Mouse (Mus musculus) midbrain, postnatal 0 days (tissue): ENCODE data around the gene Nr1h2. TPM values are rescaled to one million over a fixed set of nuclear protein-coding genes. Genes with fewer than 3 reads are reported as not detected.
A peak's percentile ranks its signal among the peaks of the same experiment; 100 is the strongest.

Source experiments
- ATAC-seq: fragments of 200-750 bp; cut with Nextera tagmentation; 2 replicates; pipeline ENCODE4 v1.8.0; 2017; ENCODE audit warnings: moderate number of reproducible peaks, mild to moderate bottlenecking, moderate TSS enrichment, moderate library complexity; ENCODE audit not compliant: low FRiP score
- DNase-seq: peaks from one replicate; pipeline ENCODE4 v3.0.0-alpha.2; 2015; ENCODE audit warnings: low spot score
- H3K27ac ChIP-seq: fragments of 300-500 bp; sonication (generic); 2 replicates; pipeline ENCODE4 v1.5.1; 2014; ENCODE audit warnings: low read depth, mild to moderate bottlenecking, low read length, mixed read lengths
- H3K27me3 ChIP-seq: fragments of 300-500 bp; sonication (generic); 2 replicates; pipeline ENCODE4 v1.6.1; 2014; ENCODE audit warnings: low read length, control low read depth, mixed read lengths; ENCODE audit not compliant: insufficient read depth
- H3K36me3 ChIP-seq: fragments of 300-500 bp; sonication (generic); 2 replicates; pipeline ENCODE4 v1.6.1; 2014; ENCODE audit warnings: low read length, control low read depth, mixed read lengths; ENCODE audit not compliant: insufficient read depth
- H3K4me1 ChIP-seq: fragments of 300-500 bp; sonication (generic); 2 replicates; pipeline ENCODE4 v1.6.1; 2014; ENCODE audit warnings: mild to moderate bottlenecking, control low read depth, antibody characterized with exemption, low read length, mixed read lengths; ENCODE audit not compliant: insufficient read depth
- H3K4me2 ChIP-seq: fragments of 300-500 bp; sonication (generic); 2 replicates; pipeline ENCODE4 v1.6.1; 2014; ENCODE audit warnings: low read depth, mild to moderate bottlenecking, low read length, mixed read lengths; ENCODE audit not compliant: poor library complexity, severe bottlenecking
- H3K4me3 ChIP-seq: fragments of 300-500 bp; sonication (generic); 2 replicates; pipeline ENCODE4 v1.5.1; 2014; ENCODE audit warnings: low read depth, mild to moderate bottlenecking, low read length, moderate library complexity
- H3K9ac ChIP-seq: fragments of 300-500 bp; sonication (generic); replicated peaks from 2 replicates; pipeline ENCODE4 v1.6.1; 2014; ENCODE audit warnings: mild to moderate bottlenecking, low read length, moderate library complexity, mixed read lengths; ENCODE audit not compliant: poor library complexity, severe bottlenecking
- H3K9me3 ChIP-seq: fragments of 300-500 bp; sonication (generic); 2 replicates; pipeline ENCODE4 v1.6.1; 2016; ENCODE audit warnings: low read length, control low read depth
- CTCF ChIP-seq: IDR thresholded peaks from 2 replicates; pipeline ENCODE4 v1.5.1; 2016; ENCODE audit warnings: antibody characterized with exemption, mild to moderate bottlenecking
- WGBS: fragments of 180-500 bp; shearing (Covaris S2); extraction: QIAGEN DNeasy Blood & Tissue Kit; methylation state at CpG from one replicate; pipeline ENCODE4 v1.1.7; 2014; 5-methylcytosine and 5-hydroxymethylcytosine counted together
- polyA plus RNA-seq: library from polyadenylated mRNA; unstranded; fragments of >200 nt; fragmentation: Nextera tagmentation; extraction: Ambion mirVana; gene quantifications from 2 replicates; pipeline ENCODE4 v1.2.1, GENCODE M21; 2015
- total RNA-seq: library from RNA; depleted of rRNA; stranded (reverse); fragments of >200 nt; gene quantifications from 2 replicates; pipeline ENCODE4 v1.2.3, GENCODE M21; 2014

Nr1h2 gene
- total and polyA plus RNA-seq, 2 experiments from 2014 or later: 41.2 to 46.8 TPM

DNA sequence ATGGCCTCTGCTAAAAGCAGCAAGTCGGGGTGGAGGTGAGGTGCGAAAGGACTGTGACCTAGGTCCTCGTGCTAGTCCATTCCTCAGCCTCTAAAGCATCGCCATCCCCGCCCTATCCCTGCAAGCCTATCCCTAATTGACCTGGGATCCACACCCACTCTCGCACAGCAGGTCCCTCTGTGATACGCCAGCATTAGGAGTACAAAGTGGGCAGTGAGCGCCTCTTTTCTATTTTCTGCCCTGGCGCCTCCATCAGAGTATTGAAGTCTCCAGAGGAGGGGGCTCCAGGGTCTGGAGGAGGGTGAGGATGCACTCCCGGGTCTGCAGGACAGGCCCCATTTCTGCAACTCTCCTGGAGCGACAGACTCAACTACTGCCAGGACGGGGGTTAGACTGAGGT is 34.6 kb upstream of the Nr1h2 start:
- Histone ChIP-seq H3K9me3 (no peaks in the 10 kb centered on the region), H3K4me3 (peak overlapping the region; percentile 70), H3K27ac (0 out of 2 replicates have a peak overlapping the region, but pooled peaks have one; percentile 49), H3K36me3 (no peaks in the 10 kb centered on the region), H3K4me1 (peaks cover 17% of the 10 kb centered on the region), H3K9ac (peak overlapping the region; percentile 25), H3K4me2 (peak overlapping the region; percentile 91), H3K27me3 (no peaks in the 10 kb centered on the region)
- WGBS: 14% methylated on average over 12 of the region's 12 CpGs
- DNase-seq (no peak), ATAC-seq (no peak)
- no peak for TF ChIP-seq CTCF

DNA sequence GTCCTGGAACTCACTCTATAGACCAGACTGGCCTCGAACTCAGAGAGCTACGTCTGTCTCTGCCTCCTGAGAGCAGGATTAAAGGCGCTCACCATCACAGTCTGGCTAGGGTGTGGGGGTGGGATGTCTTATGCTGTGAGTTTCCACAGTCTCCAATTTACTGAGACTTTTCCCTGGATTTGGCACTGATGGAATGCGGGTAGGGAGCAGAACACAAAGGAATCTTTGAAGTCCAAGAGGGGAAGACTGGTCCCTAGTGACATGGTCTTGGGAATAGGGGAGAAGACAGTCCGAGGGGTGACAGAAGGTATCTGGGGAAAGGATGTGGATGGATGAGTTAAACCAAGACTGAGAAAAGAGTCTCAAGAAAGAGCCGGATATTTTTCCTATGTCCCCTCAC is 33.9 kb upstream of the Nr1h2 start:
- peak overlapping the region; percentile 57 for H3K9ac ChIP-seq
- peak overlapping the region; percentile 70 for H3K4me3 ChIP-seq
- no peaks in the 10 kb centered on the region for H3K36me3 ChIP-seq
- TF ChIP-seq CTCF: no peak
- H3K9me3 ChIP-seq: no peaks in the 10 kb centered on the region
- 33% methylated on average over 6 of the region's 6 CpGs for WGBS
- ATAC-seq: no peak
- H3K4me1 ChIP-seq: peaks cover 10% of the 10 kb centered on the region; the same call in 1 of the 2 replicates
- DNase-seq: no peak
- peak overlapping the region; percentile 91 for H3K4me2 ChIP-seq
- H3K27me3 ChIP-seq: no peaks in the 10 kb centered on the region
- no peak overlapping the region for H3K27ac ChIP-seq

- DNase-seq: peak; percentile 91
- Histone ChIP-seq H3K4me2 (peak overlapping the region; percentile 91), H3K36me3 (no peaks in the 10 kb centered on the region), H3K9me3 (no peaks in the 10 kb centered on the region), H3K27ac (peak overlapping the region; percentile 69; the same call in 1 of the 2 replicates), H3K27me3 (no peaks in the 10 kb centered on the region), H3K9ac (peak overlapping the region; percentile 57), H3K4me3 (peak overlapping the region; percentile 70), H3K4me1 (peaks cover 5% of the 10 kb centered on the region; the same call in 1 of the 2 replicates)
- TF ChIP-seq CTCF: no peak; the same call in 1 of the 2 replicates
- ATAC-seq: peak; percentile 35; the same call in 1 of the 2 replicates
- under 1% methylated on average over 18 of the region's 18 CpGs for WGBS
Measured at GRCm38 (mm10) chr7:44586930-44587329, 33.2 kb upstream of the Nr1h2 start.

DNA sequence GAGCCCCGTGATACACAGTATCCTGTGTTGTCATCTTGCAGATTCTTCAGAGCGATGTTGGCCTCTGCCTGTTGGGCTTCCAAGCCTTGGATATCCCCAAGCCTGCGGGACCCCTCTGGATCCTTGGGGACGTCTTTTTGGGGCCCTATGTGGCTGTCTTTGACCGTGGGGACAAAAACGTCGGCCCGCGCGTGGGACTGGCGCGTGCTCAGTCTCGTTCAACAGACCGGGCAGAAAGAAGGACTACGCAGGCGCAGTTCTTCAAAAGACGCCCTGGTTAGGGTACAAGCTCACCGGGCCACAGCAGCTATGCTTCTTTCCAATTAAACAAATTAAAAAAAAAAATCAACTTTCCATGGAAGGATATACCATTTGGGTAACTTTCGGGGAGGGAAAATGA is 32.8 kb upstream of the Nr1h2 start:
- ATAC-seq (no peak), DNase-seq (peak; percentile 78)
- Histone ChIP-seq H3K36me3 (no peaks in the 10 kb centered on the region), H3K4me3 (peak overlapping the region; percentile 70), H3K4me1 (peaks cover 3% of the 10 kb centered on the region; the same call in 1 of the 2 replicates), H3K27ac (peak overlapping the region; percentile 69), H3K9ac (peak overlapping the region; percentile 57), H3K4me2 (peak overlapping the region; percentile 91), H3K27me3 (no peaks in the 10 kb centered on the region), H3K9me3 (no peaks in the 10 kb centered on the region)
- 9% methylated on average over 19 of the region's 19 CpGs for WGBS
- no peak for TF ChIP-seq CTCF

DNA sequence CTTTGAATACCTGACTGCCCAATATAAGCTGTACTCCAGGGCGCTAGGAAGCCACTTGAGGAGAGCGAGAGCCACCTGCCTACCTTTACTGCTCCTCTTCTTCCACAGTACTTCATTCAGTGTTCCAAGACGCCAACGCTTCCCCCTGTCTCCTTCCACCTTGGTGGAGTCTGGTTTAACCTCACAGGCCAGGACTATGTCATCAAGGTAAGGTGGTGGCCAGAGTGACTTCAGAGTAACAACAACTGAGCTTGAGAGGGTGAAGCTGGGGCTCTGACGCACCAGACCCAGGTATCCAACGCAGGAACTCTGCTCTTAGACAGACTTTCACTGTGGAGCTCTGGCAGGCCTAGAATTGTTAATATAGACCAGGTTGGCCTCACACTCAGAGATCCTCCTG is 31.9 kb upstream of the Nr1h2 start:
- H3K27me3 ChIP-seq: no peaks in the 10 kb centered on the region
- no peak for DNase-seq
- no peak for TF ChIP-seq CTCF
- WGBS: 93% methylated on average over 6 of the region's 6 CpGs
- H3K9me3 ChIP-seq: no peaks in the 10 kb centered on the region
- H3K36me3 ChIP-seq: no peaks in the 10 kb centered on the region
- H3K4me2 ChIP-seq: no peak overlapping the region
- H3K4me1 ChIP-seq: peaks cover 3% of the 10 kb centered on the region; the same call in 1 of the 2 replicates
- no peak overlapping the region for H3K4me3 ChIP-seq
- no peak overlapping the region for H3K27ac ChIP-seq
- no peak overlapping the region for H3K9ac ChIP-seq
- ATAC-seq: no peak

GRCm38 (mm10) chr7:44584921-44585320 is 31.2 kb upstream of the Nr1h2 start:
- Histone ChIP-seq H3K4me2 (no peak overlapping the region), H3K9ac (no peak overlapping the region), H3K4me3 (no peak overlapping the region), H3K4me1 (peaks cover 3% of the 10 kb centered on the region; the same call in 1 of the 2 replicates), H3K27me3 (no peaks in the 10 kb centered on the region), H3K36me3 (no peaks in the 10 kb centered on the region), H3K27ac (no peak overlapping the region), H3K9me3 (no peaks in the 10 kb centered on the region)
- ATAC-seq: no peak
- TF ChIP-seq CTCF: no peak
- 95% methylated on average over 6 of the region's 6 CpGs for WGBS
- no peak for DNase-seq
